Mouse (Mus musculus) embryonic facial prominence, embryonic 11.5 days (tissue): ENCODE measurements around the gene Glmp. TPM values are rescaled to one million over a fixed set of nuclear protein-coding genes. Genes with fewer than 3 reads are reported as not detected.
"Not testable (repeated sequence)": the region's sequence is repeated elsewhere in the genome, so short reads cannot be mapped to it uniquely, and the experiment has no call there.

Experiments used
- ATAC-seq: fragments of 200-750 bp; cut with Nextera tagmentation; replicated peaks from 2 replicates; pipeline ENCODE4 v1.8.0; 2017; ENCODE audit warnings: low read depth; ENCODE audit not compliant: insufficient number of reproducible peaks, low FRiP score, low TSS enrichment
- DNase-seq: peaks from one replicate; pipeline ENCODE4 v3.0.0-alpha.2; 2015; ENCODE audit warnings: low spot score
- H3K27ac ChIP-seq: fragments of 300-500 bp; sonication (generic); replicated peaks from 2 replicates; pipeline ENCODE4 v1.5.1; 2014; ENCODE audit warnings: mild to moderate bottlenecking, low read depth, low read length, control low read depth
- H3K27me3 ChIP-seq: fragments of 300-500 bp; sonication (generic); 2 replicates; pipeline ENCODE4 v1.6.1; 2014; ENCODE audit warnings: mild to moderate bottlenecking, low read length, moderate library complexity, mixed read lengths; ENCODE audit not compliant: control insufficient read depth, insufficient read depth
- H3K36me3 ChIP-seq: fragments of 300-500 bp; sonication (generic); replicated peaks from 2 replicates; pipeline ENCODE4 v1.6.1; 2014; ENCODE audit warnings: low read depth, mild to moderate bottlenecking, low read length, moderate library complexity, mixed read lengths; ENCODE audit not compliant: control insufficient read depth, insufficient read depth
- H3K4me1 ChIP-seq: fragments of 300-500 bp; sonication (generic); 2 replicates; pipeline ENCODE4 v1.6.1; 2014; ENCODE audit warnings: low read length, mixed read lengths; ENCODE audit not compliant: control insufficient read depth, insufficient read depth
- H3K4me2 ChIP-seq: fragments of 300-500 bp; sonication (generic); 2 replicates; pipeline ENCODE4 v1.6.1; 2014; ENCODE audit warnings: low read depth, mild to moderate bottlenecking, control low read depth, low read length, moderate library complexity
- H3K4me3 ChIP-seq: fragments of 300-500 bp; sonication (generic); 2 replicates; pipeline ENCODE4 v1.5.1; 2014; ENCODE audit warnings: low read depth, low read length, control low read depth
- H3K9ac ChIP-seq: fragments of 300-500 bp; sonication (generic); replicated peaks from 2 replicates; pipeline ENCODE4 v1.6.1; 2014; ENCODE audit warnings: mild to moderate bottlenecking, control low read depth, low read length
- H3K9me3 ChIP-seq: fragments of 300-500 bp; sonication (generic); replicated peaks from 2 replicates; pipeline ENCODE4 v1.6.1; 2016; ENCODE audit warnings: mild to moderate bottlenecking, low read length, inconsistent platforms, mixed read lengths; ENCODE audit not compliant: control insufficient read depth
- WGBS: fragments of 180-500 bp; shearing (Covaris S2); extraction: QIAGEN DNeasy Blood & Tissue Kit; methylation state at CpG from one replicate; pipeline ENCODE4 v1.1.7; 2014; 5-methylcytosine and 5-hydroxymethylcytosine counted together
- polyA plus RNA-seq: library from polyadenylated mRNA; unstranded; fragments of >200 nt; fragmentation: Nextera tagmentation; extraction: Ambion mirVana; gene quantifications from 2 replicates; pipeline ENCODE4 v1.2.1, GENCODE M21; 2014

Gene Glmp
- polyA plus RNA-seq, 1 experiment from 2014 or later: 77.9 TPM

GRCm38 (mm10) chr3:88363700-88364099, 38.9 kb downstream of the Glmp start:
- Histone ChIP-seq H3K36me3 (peaks cover 15% of the 10 kb centered on the region), H3K9ac (no peak overlapping the region), H3K4me3 (no peak overlapping the region), H3K4me2 (no peak overlapping the region), H3K27me3 (peaks cover 18% of the 10 kb centered on the region), H3K9me3 (no peaks in the 10 kb centered on the region), H3K27ac (no peak overlapping the region), H3K4me1 (no peaks in the 10 kb centered on the region)
- ATAC-seq (no peak), DNase-seq (no peak)
- 37% methylated on average over 4 of the region's 4 CpGs for WGBS

- H3K4me1 ChIP-seq: no peaks in the 10 kb centered on the region
- H3K9me3 ChIP-seq: no peaks in the 10 kb centered on the region
- DNase-seq (peak; percentile 61), ATAC-seq (no peak)
- under 1% methylated on average over 16 of the region's 16 CpGs for WGBS
- H3K4me3 ChIP-seq: no peak within 1 kb of the TSS
- H3K9ac ChIP-seq: no peak within 1 kb of the TSS
- H3K27me3 ChIP-seq: peaks cover 18% of the 10 kb centered on the region
- no peak within 1 kb of the TSS for H3K4me2 ChIP-seq
- no peak within 1 kb of the TSS for H3K27ac ChIP-seq
- H3K36me3 ChIP-seq: peaks cover 9% of the 10 kb centered on the region
Measured at GRCm38 (mm10) chr3:88364337-88364736, 39.5 kb downstream of the Glmp start, which contains the start of gene Paqr6. Paqr6 (plus strand) TSS chr3:88364584.

GRCm38 (mm10) chr3:88365705-88366361, 41.0 kb downstream of the Glmp start:
- no peak for ATAC-seq
- H3K9ac ChIP-seq: no peak overlapping the region
- no peaks in the 10 kb centered on the region for H3K4me1 ChIP-seq
- peaks cover 4% of the 10 kb centered on the region for H3K36me3 ChIP-seq
- no peak for DNase-seq
- H3K4me3 ChIP-seq: no peak overlapping the region
- no peaks in the 10 kb centered on the region for H3K9me3 ChIP-seq
- no peak overlapping the region for H3K27ac ChIP-seq
- H3K27me3 ChIP-seq: peaks cover 18% of the 10 kb centered on the region
- 33% methylated on average over 34 of the region's 34 CpGs for WGBS
- no peak overlapping the region for H3K4me2 ChIP-seq

- not testable (repeated sequence) for H3K27ac ChIP-seq, H3K4me1 ChIP-seq, H3K9me3 ChIP-seq, H3K36me3 ChIP-seq, H3K4me3 ChIP-seq, H3K9ac ChIP-seq
- peak overlapping the region; percentile 29 for H3K4me2 ChIP-seq
- peak; percentile 86 for ATAC-seq
- 4% methylated on average over 18 of the region's 22 CpGs for WGBS
- peaks cover 18% of the 10 kb centered on the region for H3K27me3 ChIP-seq
- peak; percentile 30 for DNase-seq
Measured at GRCm38 (mm10) chr3:88366830-88367428, 42.1 kb downstream of the Glmp start.

DNA sequence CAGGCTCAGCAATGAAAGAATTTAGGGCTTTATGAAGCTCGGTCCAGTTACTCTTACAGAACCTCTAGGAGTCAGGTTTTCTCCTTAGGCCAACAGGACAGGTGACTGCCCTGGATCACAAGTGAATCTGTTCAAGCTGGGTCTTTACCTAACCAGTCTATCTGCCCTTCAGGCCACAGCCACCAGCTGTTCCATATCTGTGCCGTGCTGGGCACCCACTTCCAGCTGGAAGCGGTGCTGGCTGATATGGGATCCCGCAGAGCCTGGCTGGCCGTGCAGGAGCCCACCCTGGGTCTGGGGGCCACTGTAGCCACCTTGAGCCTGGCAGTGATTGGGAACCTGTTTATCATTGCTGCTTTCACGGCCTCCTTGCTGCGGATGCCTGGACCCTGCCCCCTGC, 42.7 kb downstream of the Glmp start:
- 52% methylated on average over 3 of the region's 7 CpGs for WGBS
- not testable (repeated sequence) for H3K36me3 ChIP-seq, H3K4me3 ChIP-seq, H3K4me1 ChIP-seq, H3K27ac ChIP-seq, H3K9ac ChIP-seq, DNase-seq, H3K4me2 ChIP-seq, H3K9me3 ChIP-seq
- ATAC-seq: 0 out of 2 replicates have a peak, but pooled peaks have one; percentile 27
- peaks cover 18% of the 10 kb centered on the region for H3K27me3 ChIP-seq

DNA sequence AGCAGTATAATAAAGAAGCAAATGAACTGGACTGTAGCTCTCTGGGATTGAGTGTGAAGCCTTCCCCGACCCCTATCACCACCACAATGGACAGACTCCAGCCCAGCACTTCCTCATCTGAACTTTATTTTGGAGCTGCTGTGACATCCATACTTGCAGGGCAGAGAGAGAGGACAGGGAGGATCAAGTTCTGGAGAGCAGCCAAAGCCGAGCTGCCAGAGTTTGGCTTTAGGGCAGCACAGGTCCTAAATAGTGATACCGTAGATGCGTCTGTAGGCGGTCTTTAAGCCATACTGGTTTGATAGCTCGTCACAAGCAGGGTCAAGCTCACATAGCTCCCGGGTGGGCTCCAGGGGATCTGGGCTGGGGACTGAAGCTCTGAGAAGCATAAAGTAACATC, 43.7 kb downstream of the Glmp start:
- H3K4me3 ChIP-seq, H3K4me1 ChIP-seq, DNase-seq, H3K27ac ChIP-seq, H3K4me2 ChIP-seq, H3K9ac ChIP-seq, ATAC-seq, H3K9me3 ChIP-seq, H3K36me3 ChIP-seq: not testable (repeated sequence)
- H3K27me3 ChIP-seq: peaks cover 18% of the 10 kb centered on the region
- 86% methylated on average over 7 of the region's 7 CpGs for WGBS

DNA sequence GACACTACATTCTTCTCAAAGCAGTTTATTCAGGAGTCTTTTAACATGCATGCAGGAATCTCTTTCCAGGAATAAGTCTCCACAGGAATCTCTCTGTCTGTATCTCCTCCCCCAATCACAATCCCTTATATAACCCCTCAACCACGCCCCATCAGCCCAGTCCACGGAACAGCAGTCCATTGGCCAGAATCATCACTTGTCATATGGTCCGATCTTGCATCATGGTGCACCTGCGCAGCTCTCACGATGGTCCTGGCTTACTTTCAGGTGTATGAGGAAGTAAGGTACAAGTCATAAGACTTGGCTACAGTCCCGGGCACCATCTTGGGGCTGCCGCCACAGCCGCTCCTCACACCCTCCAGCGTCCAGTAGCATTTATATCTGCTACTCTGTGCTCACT, 47.8 kb downstream of the Glmp start, which contains the start of gene Bglap3:
Gene Bglap3 (minus strand): TSS at position 101 of the 400 bp plus-strand sequence.
- not testable (repeated sequence) for H3K9ac ChIP-seq, H3K9me3 ChIP-seq, H3K27me3 ChIP-seq, DNase-seq, H3K27ac ChIP-seq, H3K4me3 ChIP-seq, H3K4me2 ChIP-seq, H3K36me3 ChIP-seq, ATAC-seq, H3K4me1 ChIP-seq
- 93% methylated on average over 9 of the region's 9 CpGs for WGBS
